Mouse (Mus musculus) layer of hippocampus, adult 11-12 months (tissue): ENCODE data around the gene 1700018B08Rik.

Source experiments
- DNase-seq: peaks from one replicate; pipeline ENCODE4 v3.0.0; 2022; ENCODE audit warnings: low spot score

1700018B08Rik gene

DNA sequence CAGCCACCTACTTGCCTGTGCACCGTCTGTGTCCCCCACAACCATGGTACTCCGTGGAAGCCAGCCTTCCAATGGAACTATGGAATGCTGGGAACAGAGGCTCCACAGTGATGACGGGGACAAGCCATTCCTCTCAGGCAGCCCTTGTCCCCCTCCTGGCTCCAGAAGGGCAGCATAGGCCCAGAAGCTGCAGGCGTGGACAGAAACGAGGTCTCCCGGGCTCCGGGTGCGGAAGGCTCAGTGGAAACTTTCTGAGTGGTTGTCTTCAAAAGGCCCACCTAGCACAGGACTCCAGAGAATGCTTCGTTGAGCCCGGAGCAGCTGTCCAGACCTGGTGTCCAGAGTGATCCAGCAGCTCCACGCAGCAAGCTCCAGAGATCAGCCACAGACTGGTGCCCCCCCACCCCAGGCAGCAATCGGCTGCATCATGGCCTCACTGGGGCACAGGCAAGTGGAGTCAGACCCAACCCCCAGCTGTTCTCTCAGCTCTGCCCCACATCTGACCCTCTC, at the start of gene 1700018B08Rik:
TSS of gene 1700018B08Rik (minus strand) at position 45 of the 510 bp plus-strand sequence.
- DNase-seq: no peak

DNA sequence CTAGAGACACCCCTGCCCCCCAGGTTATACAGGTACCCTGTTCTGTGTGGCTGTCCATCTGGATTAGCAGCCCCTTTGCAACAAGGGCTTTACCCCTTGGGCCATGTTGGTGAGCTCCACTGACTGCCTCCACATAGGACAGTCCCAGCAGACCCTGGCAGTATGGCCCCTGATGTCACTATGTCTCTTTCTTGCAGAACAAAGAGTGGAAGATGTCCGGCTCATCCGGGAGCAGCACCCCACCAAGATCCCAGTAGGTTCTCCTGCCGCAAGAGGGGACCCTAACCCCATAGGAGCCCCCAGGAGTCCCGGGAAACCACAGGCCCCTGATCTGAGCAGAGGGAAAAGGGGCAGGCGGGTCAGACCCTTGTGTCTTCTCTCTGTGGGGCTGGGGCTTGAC, 49.2 kb upstream of the 1700018B08Rik start:
- DNase-seq: no peak

DNA sequence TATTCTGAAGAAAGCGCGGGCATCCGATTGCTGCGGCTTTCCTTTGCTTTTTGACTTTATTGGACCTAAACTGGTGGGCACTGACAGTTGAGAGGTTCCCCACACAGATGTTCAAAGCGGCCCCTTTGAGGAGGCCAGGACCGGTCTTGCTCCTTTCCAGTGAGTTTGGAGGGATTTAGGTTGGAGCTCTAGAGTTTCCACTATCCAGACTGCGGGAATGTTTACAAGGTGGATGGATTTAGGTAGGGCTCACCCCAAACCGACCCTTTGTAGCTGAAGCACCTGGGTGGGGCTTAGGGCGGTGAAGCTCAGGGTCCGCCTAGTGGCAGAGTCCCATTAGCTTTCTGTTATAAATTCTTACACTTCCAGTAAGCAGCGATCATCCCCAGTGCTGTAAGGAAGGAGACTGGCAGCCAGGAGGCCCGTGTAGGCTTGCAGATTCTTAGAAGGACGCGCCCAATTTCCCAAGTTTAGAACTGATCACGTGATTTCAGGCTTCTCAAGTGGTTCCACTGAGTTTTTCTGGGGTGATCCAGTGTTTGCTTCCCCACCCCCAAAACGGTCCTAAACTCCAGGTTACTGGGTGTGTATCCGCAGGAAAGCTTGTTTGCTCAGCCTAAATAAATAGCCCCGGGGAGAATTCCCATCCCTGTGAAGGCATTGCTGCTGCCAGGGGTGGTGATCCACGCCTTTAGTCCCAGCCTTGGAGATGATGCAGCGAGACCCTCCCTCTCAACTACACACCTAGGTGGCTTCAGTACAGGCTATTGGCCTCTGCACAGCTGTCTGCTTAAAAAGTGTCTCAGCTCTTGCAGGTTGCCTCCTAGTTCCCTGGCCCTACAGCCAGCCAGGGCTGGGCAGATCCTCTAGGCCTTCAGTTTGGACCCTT, 47.3 kb upstream of the 1700018B08Rik start:
- DNase-seq: no peak

DNA sequence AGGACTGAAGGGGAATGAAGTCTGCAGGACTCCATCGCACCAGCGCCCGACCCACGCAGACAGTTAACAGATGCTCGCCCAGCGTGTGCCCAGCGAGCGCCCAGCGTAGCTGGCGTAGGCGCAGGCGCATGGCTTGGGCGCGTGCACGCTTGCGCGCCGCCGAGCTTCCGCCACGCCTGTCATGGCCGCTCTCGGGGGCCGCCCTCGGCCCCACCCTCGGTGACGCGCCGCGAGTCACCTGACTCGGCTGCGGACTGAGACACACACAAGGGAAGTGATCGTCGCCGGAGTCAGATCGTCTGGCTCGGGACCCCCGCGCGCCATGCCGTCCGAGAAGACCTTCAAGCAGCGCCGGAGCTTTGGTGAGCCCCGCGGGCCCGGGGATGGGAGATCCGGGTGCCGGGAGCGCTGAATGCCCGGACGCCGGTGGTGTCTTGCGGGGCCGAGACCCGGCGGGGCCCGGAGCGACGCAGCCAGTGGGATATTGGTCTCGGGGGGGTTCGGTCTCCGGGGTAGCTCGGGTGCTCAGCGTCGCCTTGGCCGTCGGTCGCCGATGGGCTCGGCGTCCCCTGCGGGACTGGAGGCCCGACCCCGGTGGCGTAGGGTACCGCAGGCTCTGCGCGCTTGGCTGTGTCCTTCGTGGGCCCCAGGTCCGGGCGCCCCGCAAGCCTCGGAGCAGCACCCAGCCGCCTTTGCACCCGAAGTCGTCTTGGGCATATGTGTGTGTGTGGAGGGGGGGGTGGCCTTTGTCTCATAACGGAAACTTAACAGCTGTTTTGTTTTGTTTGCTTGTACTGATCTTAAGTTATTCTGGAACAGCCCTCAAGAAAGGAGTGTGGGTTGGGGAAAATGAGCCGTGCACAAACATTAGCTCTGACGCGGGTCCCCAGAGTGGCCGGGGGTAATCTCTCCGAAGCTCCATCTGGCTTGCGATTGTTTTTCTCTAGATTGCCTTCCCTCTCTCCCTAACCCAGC, 46.4 kb upstream of the 1700018B08Rik start, which contains the start of gene Map1lc3b:
TSS of gene Map1lc3b (plus strand) at position 159 of the 975 bp plus-strand sequence.
- peak; percentile 97 for DNase-seq

DNA sequence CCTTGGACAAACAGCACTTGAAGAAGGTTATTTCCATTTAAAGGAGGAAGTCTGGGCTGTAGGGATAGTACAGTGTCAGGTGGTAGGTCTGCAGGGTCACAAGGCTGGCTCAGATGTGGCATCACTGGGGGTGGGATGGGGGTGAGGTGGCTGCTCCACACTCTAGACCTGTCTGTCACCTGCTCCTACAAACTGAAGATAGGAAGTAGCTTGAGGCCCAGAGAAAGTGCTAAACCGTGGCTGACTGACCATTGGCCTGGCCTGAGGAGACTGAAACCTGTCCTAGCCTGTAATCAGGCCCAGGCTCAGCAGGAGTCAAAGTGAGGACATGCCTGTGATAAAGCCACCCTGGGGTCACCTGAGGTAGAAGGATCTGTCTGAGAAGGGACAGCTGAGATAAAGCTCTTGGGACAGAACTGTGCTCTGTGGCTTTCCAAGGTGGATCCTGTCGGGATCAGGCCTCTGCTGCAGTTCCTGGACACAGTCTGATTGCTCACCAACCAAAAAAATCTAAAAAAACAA, 45.1 kb upstream of the 1700018B08Rik start:
- DNase-seq: no peak

DNA sequence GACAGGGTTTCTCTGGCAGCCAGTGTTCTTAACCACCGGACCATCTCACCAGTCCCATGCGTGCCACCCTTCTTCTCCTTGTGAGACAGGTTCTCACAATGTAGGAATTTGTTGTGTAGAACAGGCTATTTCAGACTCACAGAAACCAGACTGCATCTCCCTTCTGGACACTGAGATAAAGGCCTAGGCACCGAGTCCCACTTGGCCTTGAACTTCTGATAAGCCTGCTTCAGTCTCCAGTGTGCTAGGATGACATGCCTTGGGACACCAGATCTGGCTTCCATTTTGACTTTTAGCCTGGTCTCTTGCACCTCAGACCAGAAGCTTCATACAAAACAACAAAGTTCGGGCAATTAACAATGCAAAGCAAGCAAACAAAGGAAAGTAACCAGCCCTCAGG, 44.6 kb upstream of the 1700018B08Rik start:
- no peak for DNase-seq

DNA sequence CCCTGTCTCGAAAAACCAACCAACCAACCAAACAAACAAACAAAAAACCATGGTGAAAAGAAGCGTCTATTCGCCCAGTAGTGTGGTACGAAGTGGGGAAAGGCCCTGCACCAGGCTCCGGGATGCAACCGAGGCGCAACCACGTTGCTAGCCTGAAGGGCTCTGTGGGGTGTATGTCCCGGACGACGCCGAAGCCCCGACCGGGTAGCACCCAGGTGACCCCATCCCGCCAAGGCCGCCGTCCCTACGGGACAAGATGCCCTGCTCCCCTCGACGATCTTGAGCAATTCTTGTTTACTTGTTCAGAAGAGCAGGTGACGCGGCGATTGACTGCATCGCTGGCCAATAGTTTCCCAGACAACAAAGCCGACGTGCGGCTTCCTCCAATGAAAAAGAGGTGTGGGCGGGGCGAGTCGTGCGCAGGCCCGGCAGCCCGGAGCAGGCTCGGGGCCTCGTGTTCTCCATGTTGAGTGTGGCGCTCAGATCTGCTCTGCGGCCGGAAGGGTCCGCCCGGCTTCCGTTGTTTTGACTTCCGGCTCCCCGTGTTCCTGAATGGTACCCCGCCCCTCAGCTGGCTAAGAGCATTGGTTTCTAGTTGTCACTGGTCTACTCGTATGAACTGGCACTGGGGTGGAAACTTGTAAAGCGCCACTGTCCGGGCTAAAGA, 41.2 kb upstream of the 1700018B08Rik start:
- peak; percentile 100 for DNase-seq

DNA sequence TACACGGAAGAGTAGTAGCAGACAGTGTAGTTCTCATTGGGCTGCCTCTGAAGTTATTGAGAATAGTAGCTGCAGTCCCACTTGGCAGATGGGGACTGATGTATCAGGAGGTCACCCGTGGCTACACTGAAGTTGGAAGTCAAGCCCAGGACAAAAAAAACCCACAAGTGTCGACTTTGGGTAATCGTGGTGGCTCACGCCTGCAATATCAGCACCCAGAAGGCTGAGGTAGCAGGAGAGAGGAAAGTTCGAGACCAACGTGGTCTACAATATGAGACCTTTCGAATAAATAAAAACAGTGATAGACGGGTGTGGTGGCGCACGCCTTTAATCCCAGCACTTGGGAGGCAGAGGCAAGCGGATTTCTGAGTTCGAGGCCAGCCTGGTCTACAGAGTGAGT, 40.6 kb upstream of the 1700018B08Rik start:
- no peak for DNase-seq

DNA sequence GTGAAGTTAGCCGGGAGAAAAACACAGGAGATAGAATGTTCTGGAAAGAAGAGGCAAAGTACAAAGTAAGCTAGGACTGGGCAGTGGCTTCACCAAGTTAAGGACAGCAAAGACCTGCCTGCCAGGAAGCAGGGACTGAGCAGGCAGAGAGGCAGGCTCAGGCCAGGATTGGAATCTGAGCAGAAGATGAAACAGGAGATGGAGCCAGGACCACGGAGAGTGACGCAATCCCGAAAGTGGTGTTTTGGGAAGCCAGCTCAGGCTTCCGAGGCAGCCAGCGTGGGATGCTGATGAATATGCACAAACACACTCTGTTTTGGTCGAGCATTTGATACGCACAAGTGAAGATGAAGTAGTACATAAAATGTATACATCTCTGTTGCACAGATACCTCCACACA, 39.5 kb upstream of the 1700018B08Rik start:
- no peak for DNase-seq

DNA sequence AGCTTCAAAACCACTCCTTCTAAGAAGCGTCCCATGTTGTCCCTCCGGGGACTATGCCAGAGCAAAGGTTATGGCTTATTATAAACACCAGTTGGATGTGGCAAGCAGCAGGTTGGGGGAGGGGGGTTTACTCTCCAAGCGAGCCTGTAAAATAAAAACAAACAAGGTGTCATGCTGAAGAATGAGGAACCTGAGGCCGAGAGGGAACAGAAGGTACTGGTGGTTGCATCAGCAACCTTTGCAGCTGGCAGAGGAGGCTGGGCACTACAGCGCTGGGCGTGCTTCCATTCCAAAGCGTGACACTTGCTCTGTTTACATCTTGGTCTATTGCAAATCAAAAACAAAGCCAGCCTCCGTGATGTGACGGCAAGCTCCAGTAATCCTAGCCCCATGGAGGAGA, 36.3 kb upstream of the 1700018B08Rik start:
- no peak for DNase-seq

DNA sequence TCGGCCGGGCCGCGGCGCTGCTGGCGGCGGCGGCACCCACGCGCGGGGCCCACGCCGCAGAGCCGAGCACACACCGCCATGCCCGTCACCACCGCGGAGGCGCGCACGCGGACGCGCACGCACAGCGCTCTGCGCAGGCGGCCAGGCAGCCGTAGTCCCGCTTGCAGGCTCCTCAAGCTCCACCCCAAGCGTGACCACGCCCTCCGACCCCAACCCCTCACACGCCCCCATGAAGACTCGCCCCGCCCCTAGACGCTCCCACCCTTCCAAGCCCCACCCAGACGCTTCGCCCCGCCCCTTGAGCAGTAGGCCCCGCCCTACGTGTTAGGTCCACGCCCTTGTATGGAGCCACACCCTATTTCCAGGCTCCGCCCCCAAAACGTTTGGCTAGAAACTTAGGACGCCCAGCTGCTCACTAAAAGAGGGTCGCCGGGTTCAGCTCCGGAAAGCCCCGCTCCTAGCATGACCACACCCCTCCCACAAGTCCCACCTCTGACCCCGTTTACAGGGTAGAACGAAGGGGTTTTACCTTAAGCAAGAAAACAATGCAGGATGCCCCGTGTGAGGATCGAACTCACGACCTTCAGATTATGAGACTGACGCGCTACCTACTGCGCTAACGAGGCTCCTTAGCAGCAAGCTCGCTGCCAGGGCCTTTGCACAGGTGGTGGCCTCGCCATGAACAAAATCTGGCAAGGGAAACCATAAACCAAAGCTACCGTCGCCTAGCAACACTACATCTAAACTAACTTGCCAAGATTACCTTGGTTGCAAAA, 34.7 kb upstream of the 1700018B08Rik start, which contains the start of gene Fbxo31:
TSS of gene Fbxo31 (minus strand) at position 131 of the 776 bp plus-strand sequence.
- peak; percentile 93 for DNase-seq

DNA sequence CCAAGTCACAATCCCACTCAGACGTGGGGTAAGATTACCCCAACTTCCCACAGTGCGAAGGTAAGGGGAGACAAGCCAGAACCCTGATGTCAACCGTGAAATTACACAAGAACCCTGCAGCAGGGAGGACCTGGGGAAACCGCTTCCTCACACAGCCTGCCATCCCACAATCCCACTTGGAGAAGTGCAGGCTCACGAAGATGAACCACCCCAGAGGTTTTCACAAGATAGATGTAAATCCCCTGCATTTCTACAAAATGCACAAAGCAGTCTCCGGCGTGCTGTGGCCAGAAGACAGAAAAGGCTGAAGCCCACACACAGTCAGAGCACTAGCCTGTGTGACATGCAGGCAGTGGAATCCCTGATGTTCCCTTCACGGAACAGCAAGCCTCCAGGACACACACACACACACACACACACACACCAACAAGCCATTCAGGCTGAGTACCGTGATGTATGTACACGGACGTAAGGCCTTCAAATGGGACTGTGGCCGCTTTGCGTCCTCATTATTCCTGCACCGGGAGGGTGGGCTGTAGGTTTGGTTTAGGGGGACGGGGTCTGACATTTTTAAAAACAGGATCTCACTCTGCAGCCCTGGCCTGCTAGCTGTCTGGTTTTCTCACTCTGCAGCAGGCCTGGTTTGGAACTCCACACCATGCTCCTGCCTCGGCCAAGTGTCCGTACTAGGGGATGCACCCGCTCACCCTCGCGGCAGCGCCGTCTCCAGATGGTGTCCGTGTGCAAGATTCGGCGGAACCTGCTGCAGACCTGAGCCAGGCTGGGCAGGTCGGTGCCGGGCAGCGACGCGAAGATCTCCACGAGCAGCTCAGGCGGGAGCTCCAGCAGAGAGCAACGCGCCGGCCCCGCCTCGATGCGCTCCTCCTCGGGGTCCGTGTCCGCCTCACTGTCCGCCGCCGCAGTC, 33.9 kb upstream of the 1700018B08Rik start:
- DNase-seq: no peak

DNA sequence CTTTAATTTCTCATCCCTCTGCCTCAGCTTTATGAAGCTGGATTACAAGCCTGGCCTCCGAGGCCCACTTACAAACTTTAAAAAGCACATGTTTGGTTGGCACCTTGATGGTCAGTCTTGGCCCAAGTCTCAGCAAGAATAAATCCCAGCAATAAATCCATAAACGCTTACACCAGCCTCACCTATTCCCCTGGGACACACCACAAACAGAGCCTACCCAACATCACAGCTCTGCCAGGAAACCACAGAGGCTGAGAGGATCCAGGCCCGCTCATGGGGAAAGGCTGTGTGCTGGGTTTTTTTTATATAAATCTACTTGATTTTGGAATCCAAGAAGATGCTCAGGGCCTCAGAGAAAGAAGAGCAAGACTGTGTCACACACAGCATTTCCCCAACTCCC, 31.5 kb upstream of the 1700018B08Rik start:
- DNase-seq: no peak

DNA sequence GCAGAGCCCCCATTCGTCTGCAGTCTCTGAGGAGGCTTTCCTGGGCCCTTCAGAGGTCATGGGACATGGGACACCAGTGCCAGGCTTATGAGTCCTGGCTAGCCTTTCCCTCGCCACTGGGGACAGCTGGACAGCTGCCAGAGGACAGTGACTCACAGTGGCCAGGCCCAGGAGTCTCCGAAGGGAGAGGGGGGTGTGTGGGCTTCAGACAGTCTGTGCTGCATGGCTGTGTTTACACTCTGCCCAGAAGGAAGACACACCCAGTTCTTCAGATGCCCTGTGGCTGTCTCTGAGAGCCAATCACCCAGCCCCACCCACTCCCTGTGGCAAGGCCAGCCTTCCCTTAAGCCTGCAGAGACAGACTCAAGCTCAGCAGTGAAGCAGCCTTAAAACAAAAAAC, 29.2 kb upstream of the 1700018B08Rik start:
- DNase-seq: peak; percentile 60

DNA sequence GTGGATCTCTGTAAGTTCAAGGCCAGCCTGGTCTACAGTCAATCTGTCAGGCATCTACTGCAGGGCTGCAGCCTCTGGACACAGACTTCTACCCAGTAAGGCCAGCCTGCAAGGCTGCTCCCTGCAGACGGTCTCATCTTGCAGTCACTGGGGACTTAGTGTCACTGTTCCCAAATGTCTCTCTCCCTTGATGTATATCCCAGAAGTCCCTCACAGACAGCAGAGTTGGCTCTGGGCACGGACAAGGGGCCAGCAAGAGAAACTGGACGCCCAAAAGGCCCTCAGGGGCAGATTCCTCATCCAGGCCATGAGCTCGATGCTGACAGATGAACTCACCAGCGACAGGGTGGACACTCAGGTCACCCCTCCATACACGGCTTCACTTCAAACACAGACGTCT, 28.0 kb upstream of the 1700018B08Rik start:
- DNase-seq: no peak

DNA sequence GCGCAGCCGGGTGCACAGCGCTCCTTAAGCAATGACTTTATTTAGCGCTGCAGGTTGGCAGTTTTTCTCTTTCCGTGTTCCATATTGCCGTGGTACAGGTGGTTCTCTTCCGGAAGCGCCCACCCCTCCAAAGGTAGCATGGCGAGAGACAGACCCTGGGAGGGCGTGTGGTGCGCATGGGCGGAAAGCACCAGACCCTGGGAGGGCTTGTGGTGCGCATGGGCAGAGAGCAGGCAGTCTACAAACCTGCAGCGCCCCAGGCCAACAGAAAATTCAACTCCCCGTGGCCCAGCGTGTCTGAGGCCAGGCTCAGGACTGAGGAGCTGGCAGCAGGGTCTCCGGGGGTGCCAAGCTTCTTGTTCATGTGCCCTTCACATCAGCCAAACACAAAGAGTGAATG, 26.7 kb upstream of the 1700018B08Rik start:
- no peak for DNase-seq

DNA sequence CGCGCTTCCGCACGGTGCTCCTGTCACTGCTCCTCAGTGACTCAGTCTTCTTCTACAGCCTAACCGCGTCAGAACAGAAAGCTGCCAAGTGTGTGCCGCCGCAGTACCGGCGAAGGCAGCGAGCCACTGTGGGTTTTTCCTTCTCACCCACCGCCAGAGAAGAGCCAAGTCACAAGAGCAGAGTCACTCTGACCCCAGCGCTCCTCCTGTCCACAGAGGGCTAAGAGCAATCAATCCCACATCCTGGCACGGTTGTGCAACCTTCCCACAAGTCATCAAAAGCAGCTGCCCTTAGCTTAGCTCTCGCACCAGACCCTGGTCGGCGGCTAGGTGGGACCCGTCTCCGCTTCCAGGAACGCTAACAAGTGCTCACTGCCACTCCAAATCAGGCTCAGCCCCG, 26.2 kb upstream of the 1700018B08Rik start:
- DNase-seq: no peak

DNA sequence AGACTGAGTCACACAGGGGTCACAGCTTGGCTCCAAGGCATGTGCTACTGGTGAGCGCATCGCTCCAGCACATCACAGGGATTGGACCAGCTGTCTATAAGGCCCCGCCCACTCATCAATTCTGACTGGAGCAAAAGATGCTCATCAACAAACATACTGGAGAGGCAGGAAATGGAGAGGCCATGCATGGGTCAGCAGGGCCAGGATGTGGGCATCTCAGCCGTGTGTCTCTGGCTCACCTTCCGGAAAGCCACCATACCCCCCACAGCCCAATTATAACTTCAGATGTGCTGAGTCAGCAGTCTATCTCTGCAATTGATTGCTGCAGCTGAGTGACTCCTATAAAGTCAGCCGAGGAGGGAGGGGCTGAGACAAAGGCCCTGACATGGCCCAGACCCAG, 24.2 kb upstream of the 1700018B08Rik start:
- DNase-seq: no peak

DNA sequence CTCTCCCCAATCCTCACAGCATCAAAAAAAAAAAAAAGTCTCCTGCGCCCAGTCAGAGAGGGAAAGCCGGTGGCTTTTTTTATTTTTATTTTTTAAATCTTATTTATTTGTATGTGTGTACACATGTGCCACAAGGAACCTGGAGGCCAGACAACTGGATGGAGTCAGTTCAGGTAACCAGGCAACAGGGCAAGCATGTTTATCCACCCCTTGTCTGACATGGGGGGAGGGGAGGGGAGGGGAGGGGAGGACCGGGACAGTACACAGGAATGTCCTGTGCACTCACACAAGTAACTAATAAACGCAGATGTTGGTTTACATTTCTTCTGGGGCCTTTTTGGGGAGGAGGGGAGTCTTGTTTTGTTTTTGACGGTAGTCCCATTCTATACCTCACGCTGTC, 19.6 kb upstream of the 1700018B08Rik start:
- no peak for DNase-seq

DNA sequence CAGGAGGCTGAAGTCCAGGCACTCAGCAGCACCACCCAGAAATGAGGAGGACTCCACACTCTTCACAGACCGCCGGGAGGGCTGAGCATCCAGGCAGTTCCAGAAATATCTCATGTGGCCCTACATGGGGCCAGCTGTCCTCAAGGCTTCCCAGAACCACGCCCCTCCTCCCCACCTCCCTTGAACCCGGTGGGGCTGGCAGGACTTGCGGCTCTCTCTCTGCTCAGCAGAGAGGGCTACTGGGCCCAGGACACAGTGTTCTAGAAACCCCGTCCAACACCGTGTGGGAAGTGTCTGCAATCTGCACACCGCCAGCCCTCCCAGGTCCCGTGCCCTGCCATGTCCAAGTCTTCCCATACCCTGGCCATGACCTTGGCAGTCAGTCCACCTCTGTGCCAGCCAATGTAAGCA, 18.8 kb upstream of the 1700018B08Rik start:
- DNase-seq: no peak
